In the genomic region with DNA sequence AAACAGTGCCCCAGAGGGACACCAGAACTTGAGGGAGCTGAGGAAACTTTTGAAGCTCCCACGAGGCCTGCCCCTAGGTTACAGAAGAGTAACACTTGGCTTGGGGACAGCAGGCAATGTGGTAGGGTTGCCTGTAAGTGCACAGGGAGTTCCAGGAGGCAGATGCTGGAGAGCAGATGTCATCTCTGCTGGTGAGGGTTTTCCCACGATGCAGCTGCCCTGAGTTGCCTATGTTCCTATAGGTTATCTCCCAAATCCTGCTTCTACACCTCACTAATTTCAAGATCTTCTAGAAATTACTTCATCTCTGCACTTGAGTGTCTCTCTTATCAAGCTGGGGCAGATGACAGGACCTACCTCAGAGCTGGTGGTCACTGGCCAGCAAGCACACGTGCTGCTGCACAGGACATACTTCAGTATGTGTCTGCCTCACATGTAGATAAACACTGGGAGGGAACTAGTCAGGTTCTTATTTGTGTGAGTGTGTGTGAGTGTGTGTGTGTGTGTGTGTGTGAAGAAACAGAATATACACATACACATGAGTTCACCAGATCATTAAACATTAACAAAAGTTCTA, we compare ENCODE assay signal across 22 mouse cellular contexts. TPM values are rescaled to one million over a fixed set of nuclear protein-coding genes. Genes with fewer than 3 reads are reported as not detected.
DNase-seq lines count a peak whose midpoint lies in the region; ATAC-seq and TF ChIP-seq lines count a peak whose summit lies in the region.
"Had no signal": no experiment of that assay in that cellular context is flagged by ENCODE, and none has a peak within 500 bp of the region (broad histone marks: within the 10 kb centered on the region; RNA-seq: fewer than 3 reads in every experiment).

No protein-coding gene starts in this region.

- H3K4me1 ChIP-seq in liver, embryonic 13.5 days (replicated peaks): peaks cover 11% of the 10 kb centered on the region
- no peaks in the 10 kb centered on the region for H3K4me1 ChIP-seq in liver, postnatal 0 days (ENCODE audit: insufficient read depth)
- H3K4me1 ChIP-seq: embryonic facial prominence, embryonic 13.5 days; forebrain, embryonic 13.5 days; heart, embryonic 12.5 days; hindbrain, embryonic 12.5 days had no signal

- peaks cover 89% of the 10 kb centered on the region for H3K36me3 ChIP-seq in liver, embryonic 13.5 days
- peaks cover 74% of the 10 kb centered on the region for H3K36me3 ChIP-seq in liver, postnatal 0 days (replicated peaks; ENCODE audit: insufficient read depth, low read length)

- no peak overlapping the region for H3K27ac ChIP-seq in liver, embryonic 13.5 days
- no peak overlapping the region for H3K27ac ChIP-seq in liver, postnatal 0 days (ENCODE audit: low read depth)
- H3K27ac ChIP-seq: embryonic facial prominence, embryonic 13.5 days; forebrain, embryonic 13.5 days; hindbrain, embryonic 12.5 days had no signal

- TF ChIP-seq EP300 in liver, postnatal 0 days (IDR thresholded peaks at IDR 0.05; ENCODE audit: low read depth): no peak

- ATAC-seq in liver, embryonic 13.5 days (ENCODE audit: low read depth): peak; percentile 81
- ATAC-seq in liver, postnatal 0 days: peak; percentile 80
- ATAC-seq in CD4-positive, CD25-positive, alpha-beta regulatory T cell, adult 4 months: no peak
- ATAC-seq: forebrain, embryonic 13.5 days; forebrain, postnatal 0 days; hindbrain, embryonic 16.5 days; inflammation-experienced regulatory T-cells, adult 6 months had no signal

- H3K4me2 ChIP-seq in liver, embryonic 13.5 days: no peak overlapping the region
- H3K4me2 ChIP-seq in liver, postnatal 0 days (ENCODE audit: low read depth, low read length): no peak overlapping the region
- H3K4me2 ChIP-seq: embryonic facial prominence, embryonic 13.5 days; forebrain, embryonic 13.5 days; heart, embryonic 12.5 days; hindbrain, embryonic 12.5 days had no signal

- H3K4me3 ChIP-seq in liver, embryonic 13.5 days (replicated peaks): no peak overlapping the region
- H3K4me3 ChIP-seq in liver, postnatal 0 days (ENCODE audit: low read depth, low read length): no peak overlapping the region
- H3K4me3 ChIP-seq: embryonic facial prominence, embryonic 13.5 days; forebrain, embryonic 13.5 days; heart, embryonic 12.5 days; hindbrain, embryonic 12.5 days had no signal

- no peaks in the 10 kb centered on the region for H3K9me3 ChIP-seq in liver, embryonic 13.5 days (replicated peaks)
- no peaks in the 10 kb centered on the region for H3K9me3 ChIP-seq in liver, postnatal 0 days (ENCODE audit: low read length)
- H3K9me3 ChIP-seq: embryonic facial prominence, embryonic 13.5 days; forebrain, embryonic 13.5 days; heart, embryonic 12.5 days; hindbrain, embryonic 12.5 days had no signal

- WGBS in liver, embryonic 13.5 days (ENCODE audit: insufficient replicate concordance): 40% methylated on average over 3 of the region's 3 CpGs
- WGBS in liver, postnatal 0 days (ENCODE audit: insufficient replicate concordance): 64% methylated on average over 3 of the region's 3 CpGs

- H3K9ac ChIP-seq in liver, embryonic 13.5 days: no peak overlapping the region
- no peak overlapping the region for H3K9ac ChIP-seq in liver, postnatal 0 days (replicated peaks)
- H3K9ac ChIP-seq: embryonic facial prominence, embryonic 13.5 days; forebrain, embryonic 13.5 days; forebrain, postnatal 0 days; heart, embryonic 12.5 days; hindbrain, embryonic 12.5 days had no signal

- TF ChIP-seq CTCF in liver, postnatal 0 days (IDR thresholded peaks at IDR 0.05; ENCODE audit: low read depth): no peak

- DNase-seq in adrenal gland, postnatal 10 days: peak; percentile 11
- no peak for DNase-seq in adrenal gland, adult 8-10 months
- DNase-seq in c-Kit-positive CD71-positive TER-119-positive erythroid progenitor cells, embryonic 14.5 days (ENCODE audit: low spot score): peak; percentile 22
- DNase-seq in liver, embryonic 13.5 days: no peak
- DNase-seq in liver, postnatal 0 days: no peak
- no peak for DNase-seq in cerebellum, adult 11 months
- no peak for DNase-seq in heart, adult 18-20 months
- DNase-seq: adrenal gland, adult 2 months; B cell, adult 2 months; cerebellum, adult 11-12 months; cerebellum, adult 9-10 months; cerebellum, postnatal 25 days; forebrain, postnatal 0 days; gastrocnemius, postnatal 14 days; heart, postnatal 4 days had no signal

- no peaks in the 10 kb centered on the region for H3K27me3 ChIP-seq in liver, embryonic 13.5 days
- H3K27me3 ChIP-seq in liver, postnatal 0 days (ENCODE audit: insufficient read depth, low read length): no peaks in the 10 kb centered on the region
- H3K27me3 ChIP-seq: embryonic facial prominence, embryonic 13.5 days; forebrain, embryonic 13.5 days; heart, embryonic 12.5 days; hindbrain, embryonic 12.5 days had no signal

RNA-seq across cellular contexts. Expression of gene Gm45902, which starts 18.7 kb away (rescaled TPM):
- total RNA-seq in adrenal gland, postnatal 10 days (2021): 1 to 10 TPM; 2.3 to 4.0 TPM
- 1 to 10 TPM; 2.4 to 4.3 (median 3.6) TPM for total RNA-seq in adrenal gland, adult 8-10 months (2022)
- 1.8 and 2.1 TPM in 2 replicates for polyA plus RNA-seq in liver, embryonic 13.5 days (2015; fragmentation: Nextera tagmentation; extraction: Ambion mirVana)
- 0.56 and 1.0 TPM in 2 replicates for polyA plus RNA-seq in liver, postnatal 0 days (2015; fragmentation: Nextera tagmentation; extraction: Ambion mirVana)
- 1 to 10 TPM; 2.3 to 3.4 TPM for polyA plus RNA-seq in CD4-positive, CD25-positive, alpha-beta regulatory T cell, adult 4 months (2017; shearing (Covaris generic))
- total RNA-seq in heart, adult 18-20 months (2021): 1 to 10 TPM in 1 of 2 experiments, under 1 TPM in 1; 0.99 to 1.4 TPM

RNA-seq across cellular contexts. Expression of gene Hspa14, which starts 18.7 kb away (rescaled TPM):
- 10 to 100 TPM; 38.9 to 50.3 TPM for total RNA-seq in adrenal gland, postnatal 10 days (2021)
- total RNA-seq in adrenal gland, adult 8-10 months (2022): 10 to 100 TPM; 35.4 to 53.3 (median 45.4) TPM
- polyA plus RNA-seq in liver, embryonic 13.5 days (2015; fragmentation: Nextera tagmentation; extraction: Ambion mirVana): 92.3 and 97.3 TPM in 2 replicates
- polyA plus RNA-seq in liver, postnatal 0 days (2015; fragmentation: Nextera tagmentation; extraction: Ambion mirVana): 32.6 and 38.1 TPM in 2 replicates
- polyA plus RNA-seq in CD4-positive, CD25-positive, alpha-beta regulatory T cell, adult 4 months (2017; shearing (Covaris generic)): 100 to 1,000 TPM; 108 to 136 TPM
- total RNA-seq in heart, adult 18-20 months (2021): 10 to 100 TPM; 23.0 to 23.9 TPM

RNA-seq across cellular contexts. Expression of gene Cdnf, which starts 18.9 kb away (rescaled TPM):
- total RNA-seq in adrenal gland, postnatal 10 days (2021): 1 to 10 TPM; 2.3 to 3.3 TPM
- total RNA-seq in adrenal gland, adult 8-10 months (2022): 1 to 10 TPM; 2.6 to 6.2 (median 4.0) TPM
- polyA plus RNA-seq in liver, embryonic 13.5 days (2015; fragmentation: Nextera tagmentation; extraction: Ambion mirVana): 0.12 and 0.15 TPM in 2 replicates
- 0.12 and 0.40 TPM in 2 replicates for polyA plus RNA-seq in liver, postnatal 0 days (2015; fragmentation: Nextera tagmentation; extraction: Ambion mirVana)
- 1 to 10 TPM in 1 of 2 experiments, under 1 TPM in 1; 0.24 to 1.2 TPM for polyA plus RNA-seq in CD4-positive, CD25-positive, alpha-beta regulatory T cell, adult 4 months (2017; shearing (Covaris generic))
- total RNA-seq in heart, adult 18-20 months (2021): 10 to 100 TPM; 30.3 to 34.8 TPM

RNA-seq across cellular contexts. Expression of gene Suv39h2, which starts 19.1 kb away (rescaled TPM):
- 1 to 10 TPM; 1.8 to 2.4 TPM for total RNA-seq in adrenal gland, postnatal 10 days (2021)
- 1 to 10 TPM; 1.4 to 2.0 (median 1.6) TPM for total RNA-seq in adrenal gland, adult 8-10 months (2022)
- 8.8 and 9.3 TPM in 2 replicates for polyA plus RNA-seq in liver, embryonic 13.5 days (2015; fragmentation: Nextera tagmentation; extraction: Ambion mirVana)
- 2.3 and 2.5 TPM in 2 replicates for polyA plus RNA-seq in liver, postnatal 0 days (2015; fragmentation: Nextera tagmentation; extraction: Ambion mirVana)
- polyA plus RNA-seq in CD4-positive, CD25-positive, alpha-beta regulatory T cell, adult 4 months (2017; shearing (Covaris generic)): 1 to 10 TPM in 1 of 2 experiments, under 1 TPM in 1; 0.90 to 1.1 TPM
- total RNA-seq in heart, adult 18-20 months (2021): under 1 TPM; 0.62 to 0.72 TPM

Comparison
In these comparisons a context has a peak if more than half of its experiments do, and no peak if none do; other contexts are left out.
1. DNase-seq: peak in adrenal gland, postnatal 10 days (single experiment) and c-Kit-positive CD71-positive TER-119-positive erythroid progenitor cells, embryonic 14.5 days (single experiment); none in adrenal gland, adult 8-10 months (single experiment), liver, embryonic 13.5 days (single experiment), liver, postnatal 0 days (single experiment), cerebellum, adult 11 months (single experiment) and heart, adult 18-20 months (0 of 2).
2. RNA of gene Cdnf, which starts 18.9 kb away (total RNA-seq): 30.3 to 34.8 TPM in heart, adult 18-20 months; 2.6 to 6.2 TPM in adrenal gland, adult 8-10 months and 2.3 to 3.3 TPM in adrenal gland, postnatal 10 days; every median in the first group is over 4 times any median in the second.